Mouse (Mus musculus) forebrain, embryonic 11.5 days (tissue): ENCODE measurements around the gene Spin2-ps6. TPM values are rescaled to one million over a fixed set of nuclear protein-coding genes. Genes with fewer than 3 reads are reported as not detected.
"Not testable (repeated sequence)": the region's sequence is repeated elsewhere in the genome, so short reads cannot be mapped to it uniquely, and the experiment has no call there.

Experiments
- ATAC-seq: fragments of 200-750 bp; cut with Nextera tagmentation; replicated peaks from 2 replicates; pipeline ENCODE4 v1.8.0; 2017; ENCODE audit warnings: moderate TSS enrichment; ENCODE audit not compliant: low FRiP score
- DNase-seq: peaks from one replicate; pipeline ENCODE4 v3.0.0-alpha.2; 2017; ENCODE audit warnings: low spot score
- H3K27ac ChIP-seq: fragments of 300-500 bp; sonication (generic); 2 replicates; pipeline ENCODE4 v1.5.1; 2014; ENCODE audit warnings: low read depth, low read length
- H3K27me3 ChIP-seq: fragments of 300-500 bp; sonication (generic); 2 replicates; pipeline ENCODE4 v1.6.1; 2014; ENCODE audit warnings: mild to moderate bottlenecking, low read length, mixed read lengths; ENCODE audit not compliant: control insufficient read depth, insufficient read depth
- H3K36me3 ChIP-seq: fragments of 300-500 bp; sonication (generic); 2 replicates; pipeline ENCODE4 v1.6.1; 2014; ENCODE audit warnings: mild to moderate bottlenecking, low read length, moderate library complexity, mixed read lengths; ENCODE audit not compliant: control insufficient read depth, insufficient read depth
- H3K4me1 ChIP-seq: fragments of 300-500 bp; sonication (generic); replicated peaks from 2 replicates; pipeline ENCODE4 v1.6.1; 2014; ENCODE audit warnings: low read length, mixed read lengths; ENCODE audit not compliant: control insufficient read depth, insufficient read depth
- H3K4me2 ChIP-seq: fragments of 300-500 bp; sonication (generic); 2 replicates; pipeline ENCODE4 v1.6.1; 2014; ENCODE audit warnings: low read depth, mild to moderate bottlenecking, low read length, moderate library complexity, mixed read lengths; ENCODE audit not compliant: severe bottlenecking
- H3K4me3 ChIP-seq: fragments of 300-500 bp; sonication (generic); 2 replicates; pipeline ENCODE4 v1.5.1; 2014; ENCODE audit warnings: low read depth, low read length
- H3K9ac ChIP-seq: fragments of 300-500 bp; sonication (generic); 2 replicates; pipeline ENCODE4 v1.6.1; 2014; ENCODE audit warnings: low read length
- H3K9me3 ChIP-seq: fragments of 300-500 bp; sonication (generic); 2 replicates; pipeline ENCODE4 v1.6.1; 2016; ENCODE audit warnings: low read length, mixed read lengths; ENCODE audit not compliant: control insufficient read depth
- WGBS: fragments of 180-500 bp; shearing (Covaris S2); extraction: QIAGEN DNeasy Blood & Tissue Kit; methylation state at CpG from one replicate; pipeline ENCODE4 v1.1.7; 2014; 5-methylcytosine and 5-hydroxymethylcytosine counted together
- polyA plus RNA-seq: library from polyadenylated mRNA; unstranded; fragments of >200 nt; fragmentation: Nextera tagmentation; extraction: Ambion mirVana; gene quantifications from 2 replicates; pipeline ENCODE4 v1.2.1, GENCODE M21; 2014

Gene Spin2-ps6
- not detected in 2 replicates for polyA plus RNA-seq

DNA sequence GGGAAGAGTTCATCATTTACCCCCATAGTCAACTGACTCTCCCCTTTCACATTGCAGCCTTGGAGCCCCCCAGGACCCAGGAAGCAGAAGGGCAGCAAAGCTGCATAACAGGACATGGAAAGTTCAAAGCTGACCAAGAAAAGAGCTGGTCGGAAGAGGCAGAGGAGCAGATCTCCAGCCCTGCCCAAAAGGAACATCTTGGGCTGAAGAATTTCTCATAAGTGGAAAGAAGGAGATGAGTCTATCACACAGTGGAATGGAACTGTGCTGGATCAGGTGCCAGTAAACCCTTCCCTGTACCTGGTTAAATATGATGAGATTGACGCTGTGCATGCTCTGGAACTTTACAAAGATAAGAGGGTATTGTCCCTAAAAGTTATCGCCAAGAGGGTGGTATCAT, at the start of gene Spin2-ps6:
Gene Spin2-ps6, plus strand, starts transcription at position 301 of the 400 bp plus-strand sequence.
- DNase-seq, H3K27me3 ChIP-seq, H3K9me3 ChIP-seq, H3K36me3 ChIP-seq, H3K27ac ChIP-seq, H3K4me1 ChIP-seq, H3K4me3 ChIP-seq, ATAC-seq, H3K4me2 ChIP-seq, H3K9ac ChIP-seq: not testable (repeated sequence)
- 89% methylated on average over 1 of the region's 3 CpGs for WGBS

Other genes starting within 250 kb of the Spin2-ps6 start
- gene Btbd35f12, start 78.5 kb downstream of the Spin2-ps6 start, polyA plus RNA-seq = not detected in 2 replicates